12 mouse cellular contexts compared by ENCODE assay signal in the genomic region with DNA sequence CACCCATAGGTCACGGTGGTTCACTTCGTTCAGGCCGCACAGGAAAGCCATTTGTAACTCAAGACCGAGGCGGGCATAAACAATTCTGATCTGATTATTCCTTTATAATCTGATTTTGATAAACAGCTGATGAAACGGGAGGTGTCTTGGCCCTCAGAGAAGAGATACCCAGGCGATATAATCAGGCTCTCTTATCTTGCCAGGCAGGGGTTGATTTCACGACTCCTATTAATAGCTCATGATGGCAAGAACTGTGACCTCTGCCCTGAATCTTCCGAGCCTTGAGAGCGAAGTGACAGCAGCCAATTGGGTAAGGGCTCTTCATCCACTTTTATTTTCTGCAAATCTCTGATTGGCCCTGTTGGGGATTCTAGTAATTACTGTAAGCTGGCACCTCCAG. TPM values are rescaled to one million over a fixed set of nuclear protein-coding genes. Genes with fewer than 3 reads are reported as not detected.
DNase-seq lines count a peak whose midpoint lies in the region; ATAC-seq lines count a peak whose summit lies in the region.
"Had no signal": no experiment of that assay in that cellular context is flagged by ENCODE, and none has a peak within 500 bp of the region (broad histone marks: within the 10 kb centered on the region; RNA-seq: fewer than 3 reads in every experiment).

No protein-coding gene starts in this region.

- intact Hi-C loops in heart, postnatal 36 days (cut with DNase I) = no loop called here
- intact Hi-C loops in left cerebral cortex, postnatal 10 days (cut with DNase I) = no loop called here

- H3K9me3 ChIP-seq in heart, embryonic 14.5 days (ENCODE audit: control insufficient read depth, low read length) = no peaks in the 10 kb centered on the region
- H3K9me3 ChIP-seq: midbrain, embryonic 10.5 days had no signal

- no peaks in the 10 kb centered on the region for H3K27me3 ChIP-seq in heart, embryonic 14.5 days (ENCODE audit: control insufficient read depth, insufficient read depth, low read length)

- peaks cover 38 to 42% of the 10 kb centered on the region in 2 experiments for H3K4me1 ChIP-seq in heart, embryonic 14.5 days (ENCODE audit: control insufficient read depth in 2 of 2, insufficient read depth in 2 of 2, low read length in 2 of 2)

- ATAC-seq in heart, embryonic 14.5 days (ENCODE audit: insufficient number of reproducible peaks, insufficient read depth, low FRiP score, low read depth) = no peak
- ATAC-seq: CD4-positive, CD25-positive, alpha-beta regulatory T cell, adult 4 months; forebrain, embryonic 16.5 days had no signal

- 30% methylated on average over 10 of the region's 10 CpGs for WGBS in heart, embryonic 14.5 days

- no peak overlapping the region for H3K9ac ChIP-seq in heart, embryonic 14.5 days (ENCODE audit: low read length)

- no peak for DNase-seq in heart, postnatal 36 days
- peak; percentile 9 for DNase-seq in retina, adult 2 months (ENCODE audit: low read depth, low spot score)
- DNase-seq in retina, embryonic 14.5 days (ENCODE audit: low spot score) = no peak
- peak; percentile 77 for DNase-seq in gonadal fat pad, adult 2 months (ENCODE audit: low read depth)
- DNase-seq in retina, postnatal 1 day = peak; percentile 41
- no peak for DNase-seq in left cerebral cortex, postnatal 10 days (ENCODE audit: extremely low spot score in 1 of 2, low spot score in 2 of 2)
- no peak for DNase-seq in kidney, postnatal 36 days
- DNase-seq: thymus, adult 2 months had no signal

- H3K4me2 ChIP-seq in heart, embryonic 14.5 days (ENCODE audit: low read length) = no peak overlapping the region

- peak overlapping the region; percentile 38 to 69; a peak in 2 of 4 replicates for H3K27ac ChIP-seq in heart, embryonic 14.5 days (replicated peaks in 1 of 2; ENCODE audit: control insufficient read depth in 1 of 2, insufficient read depth in 1 of 2, low read depth in 2 of 2, low read length in 2 of 2)
- H3K27ac ChIP-seq: midbrain, embryonic 10.5 days had no signal

- no peaks in the 10 kb centered on the region for H3K36me3 ChIP-seq in heart, embryonic 14.5 days (ENCODE audit: control insufficient read depth, insufficient read depth, low read length)
- H3K36me3 ChIP-seq: midbrain, embryonic 10.5 days had no signal

- H3K4me3 ChIP-seq in heart, embryonic 14.5 days (ENCODE audit: control insufficient read depth in 1 of 2, insufficient read depth in 1 of 2, low read depth in 1 of 2, low read length in 2 of 2) = no peak overlapping the region
- H3K4me3 ChIP-seq: midbrain, embryonic 10.5 days had no signal

RNA-seq across cellular contexts. Expression of gene Sspn, which starts 37.4 kb away (rescaled TPM):
- polyA plus RNA-seq in heart, embryonic 14.5 days (2014; fragmentation: Nextera tagmentation; extraction: Ambion mirVana) = 51.7 and 66.4 TPM in 2 replicates
- total RNA-seq in heart, postnatal 36 days (2021) = 100 to 1,000 TPM; 131 to 132 TPM
- polyA plus RNA-seq in gonadal fat pad, adult 2 months (2012; rRNA removed) = 14.3 and 15.5 TPM in 2 replicates
- 1 to 10 TPM; 3.6 to 3.7 TPM for total RNA-seq in left cerebral cortex, postnatal 10 days (2021)
- polyA plus RNA-seq: CD4-positive, CD25-positive, alpha-beta regulatory T cell, adult 4 months had no signal

Comparison
In these comparisons a context has a peak if more than half of its experiments do, and no peak if none do; other contexts are left out.
1. DNase-seq: peak in retina, adult 2 months (single experiment), gonadal fat pad, adult 2 months (single experiment) and retina, postnatal 1 day (single experiment); none in heart, postnatal 36 days (0 of 2), retina, embryonic 14.5 days (single experiment), left cerebral cortex, postnatal 10 days (0 of 2) and kidney, postnatal 36 days (0 of 2).
2. RNA of gene Sspn, which starts 37.4 kb away (total RNA-seq): 131 to 132 TPM in heart, postnatal 36 days; 3.6 to 3.7 TPM in left cerebral cortex, postnatal 10 days; every median in the first group is over 10 times any median in the second.